Mouse (Mus musculus) natural killer cell, adult 2 months (primary cell): ENCODE data around the gene Far1.

Source experiments
- DNase-seq, 2 experiments: peaks; one replicate each; pipeline ENCODE4 v3.0.0; 2022; ENCODE audit warnings: low spot score in 2 of 2

The Far1 gene

GRCm38 (mm10) chr7:113513286-113513962 is at the start of gene Far1:
Gene Far1, plus strand, starts transcription at chr7:113513834.
- peak; percentile 92 to 96 for DNase-seq

- no peak for DNase-seq
Observed at GRCm38 (mm10) chr7:113468345-113468744, 45.3 kb upstream of the Far1 start.

GRCm38 (mm10) chr7:113470671-113471070 is 43.0 kb upstream of the Far1 start:
- no peak for DNase-seq

GRCm38 (mm10) chr7:113471653-113472052 is 42.0 kb upstream of the Far1 start:
- no peak for DNase-seq

GRCm38 (mm10) chr7:113495792-113496191 is 17.8 kb upstream of the Far1 start:
- DNase-seq = no peak

- peak in 1 of 2 experiments; percentile 32 for DNase-seq
Observed at GRCm38 (mm10) chr7:113498413-113498812, 15.2 kb upstream of the Far1 start.

- DNase-seq = no peak
Observed at GRCm38 (mm10) chr7:113499821-113500220, 13.8 kb upstream of the Far1 start.

- DNase-seq = no peak
Observed at GRCm38 (mm10) chr7:113502453-113502852, 11.2 kb upstream of the Far1 start.

- DNase-seq = no peak
Observed at GRCm38 (mm10) chr7:113505047-113505446, 8.6 kb upstream of the Far1 start.

- DNase-seq = no peak
Observed at GRCm38 (mm10) chr7:113505516-113506045, 8.1 kb upstream of the Far1 start.

- no peak for DNase-seq
Observed at GRCm38 (mm10) chr7:113507846-113508245, 5.8 kb upstream of the Far1 start.

GRCm38 (mm10) chr7:113511396-113511795 is 2.2 kb upstream of the Far1 start:
- DNase-seq = no peak

GRCm38 (mm10) chr7:113512527-113513285 is 928 bp upstream of the Far1 start:
- DNase-seq = no peak

GRCm38 (mm10) chr7:113513963-113514649 is 472 bp downstream of the Far1 start:
- peak; percentile 32 to 40 for DNase-seq

GRCm38 (mm10) chr7:113515831-113516230 is 2.2 kb downstream of the Far1 start:
- DNase-seq = no peak

GRCm38 (mm10) chr7:113518419-113518818 is 4.8 kb downstream of the Far1 start:
- DNase-seq = no peak

GRCm38 (mm10) chr7:113518961-113519360 is 5.3 kb downstream of the Far1 start:
- DNase-seq = no peak

GRCm38 (mm10) chr7:113543158-113543557 is 29.5 kb downstream of the Far1 start:
- DNase-seq = no peak

GRCm38 (mm10) chr7:113551742-113552463 is 38.3 kb downstream of the Far1 start:
- DNase-seq = no peak

GRCm38 (mm10) chr7:113552508-113552907 is 38.9 kb downstream of the Far1 start:
- DNase-seq = no peak

GRCm38 (mm10) chr7:113556138-113556537 is 42.5 kb downstream of the Far1 start:
- DNase-seq = no peak

- no peak for DNase-seq
Observed at GRCm38 (mm10) chr7:113566892-113567291, 53.3 kb downstream of the Far1 start.
